Mouse (Mus musculus) c-Kit-positive CD71-negative TER-119-negative erythroid progenitor cells, embryonic 14.5 days (primary cell): ENCODE results near the gene Rpl12.

Experiments
- DNase-seq: peaks from one replicate; pipeline ENCODE4 v3.0.0-alpha.2; 2013; ENCODE audit warnings: low read depth

The Rpl12 gene

DNA sequence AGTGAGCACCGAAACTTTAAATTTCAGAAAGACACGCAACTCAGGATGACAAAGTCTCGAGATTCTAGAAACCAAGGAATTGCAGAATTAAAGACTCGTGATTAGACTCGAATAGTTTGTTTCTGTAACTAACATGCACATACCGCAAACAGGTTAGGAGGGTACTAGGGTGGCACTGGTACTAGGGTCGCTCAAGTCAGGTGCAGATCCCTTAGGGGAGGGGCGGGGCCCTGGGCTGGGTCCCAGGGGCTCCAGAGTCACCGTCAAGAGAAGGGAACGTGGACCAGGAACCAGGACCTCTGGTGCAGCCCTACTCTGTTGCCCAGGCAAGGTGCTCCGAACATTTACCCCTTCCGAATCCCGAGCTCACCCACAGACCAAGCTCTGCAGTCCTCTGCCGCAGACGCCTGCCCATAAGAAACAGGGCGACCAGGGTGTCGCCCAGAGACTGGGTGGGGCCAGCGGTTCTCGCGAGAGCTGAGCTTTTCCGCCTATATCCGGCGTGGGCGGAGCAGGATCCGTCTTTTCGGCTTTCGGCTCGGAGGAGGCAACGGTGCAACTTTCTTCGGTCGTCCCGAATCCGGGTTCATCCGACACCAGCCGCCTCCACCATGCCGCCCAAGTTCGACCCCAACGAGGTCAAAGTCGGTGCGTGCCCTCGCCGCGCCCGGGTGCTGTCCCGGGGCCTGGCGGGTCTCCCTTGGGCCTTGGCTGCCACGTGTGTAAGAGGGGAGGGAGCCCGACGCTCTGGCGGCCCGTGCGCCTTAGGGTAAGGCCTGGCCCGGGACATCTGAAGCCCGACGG is at the start of gene Rpl12, which contains the start of gene Lrsam1:
Rpl12 (plus strand) TSS at position 368 of the 804 bp plus-strand sequence.
Lrsam1 (minus strand) TSS at position 423 of the 804 bp plus-strand sequence.
- DNase-seq = peak; percentile 89

DNA sequence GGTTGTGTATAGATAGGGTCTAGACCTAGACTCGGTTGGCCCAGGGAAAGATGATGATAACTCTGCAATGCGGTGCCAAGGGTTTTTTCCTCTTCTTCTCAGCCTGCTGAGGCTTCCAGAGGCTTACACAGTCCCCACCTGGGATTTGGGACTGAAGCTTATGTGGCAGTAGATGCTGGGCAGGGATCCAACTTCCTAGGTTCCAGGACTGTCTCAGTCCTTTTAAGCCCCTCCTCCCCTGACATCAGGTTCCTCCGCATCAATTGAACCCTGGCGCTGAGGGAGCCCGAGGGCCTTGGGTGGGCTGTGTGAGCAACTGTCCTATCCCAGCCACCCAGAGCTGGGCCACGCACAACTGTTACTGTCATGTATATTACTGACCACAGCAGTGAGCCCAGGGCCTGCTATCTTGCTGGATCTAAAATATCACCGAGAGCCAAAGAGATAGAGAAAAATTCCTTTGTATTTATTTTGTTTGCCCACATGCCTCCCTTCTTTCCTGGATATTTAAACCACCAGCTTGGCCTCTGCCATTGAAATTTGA is 49.6 kb upstream of the Rpl12 start:
- no peak for DNase-seq

GRCm38 (mm10) chr2:32912210-32912804 is 49.1 kb upstream of the Rpl12 start:
- peak; percentile 86 for DNase-seq

GRCm38 (mm10) chr2:32914362-32914761 is 47.0 kb upstream of the Rpl12 start:
- no peak for DNase-seq

DNA sequence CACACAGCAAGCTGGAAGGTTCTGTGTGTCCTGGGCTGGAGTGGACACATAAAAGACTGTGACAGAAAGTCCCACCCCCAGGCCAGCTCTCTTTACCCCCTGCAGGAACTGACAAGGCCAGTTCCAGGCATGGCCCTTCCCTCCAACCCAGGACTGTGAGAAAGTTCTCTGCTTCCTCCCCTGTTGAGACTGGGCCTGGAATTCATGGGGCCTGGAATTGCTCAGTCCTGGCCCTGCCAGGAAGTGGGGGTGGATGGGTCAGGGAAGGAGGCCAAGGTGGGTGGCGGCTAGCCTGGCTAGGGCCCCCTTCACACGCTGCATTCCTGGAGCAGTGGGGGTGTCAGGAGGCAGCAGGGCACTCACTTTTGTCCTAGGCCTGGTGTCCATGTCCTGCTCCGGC is 46.5 kb upstream of the Rpl12 start:
- no peak for DNase-seq

GRCm38 (mm10) chr2:32917526-32917925 is 43.8 kb upstream of the Rpl12 start:
- DNase-seq = peak; percentile 59

GRCm38 (mm10) chr2:32918391-32918790 is 43.0 kb upstream of the Rpl12 start:
- no peak for DNase-seq

GRCm38 (mm10) chr2:32921235-32921634 is 40.1 kb upstream of the Rpl12 start:
- no peak for DNase-seq

DNA sequence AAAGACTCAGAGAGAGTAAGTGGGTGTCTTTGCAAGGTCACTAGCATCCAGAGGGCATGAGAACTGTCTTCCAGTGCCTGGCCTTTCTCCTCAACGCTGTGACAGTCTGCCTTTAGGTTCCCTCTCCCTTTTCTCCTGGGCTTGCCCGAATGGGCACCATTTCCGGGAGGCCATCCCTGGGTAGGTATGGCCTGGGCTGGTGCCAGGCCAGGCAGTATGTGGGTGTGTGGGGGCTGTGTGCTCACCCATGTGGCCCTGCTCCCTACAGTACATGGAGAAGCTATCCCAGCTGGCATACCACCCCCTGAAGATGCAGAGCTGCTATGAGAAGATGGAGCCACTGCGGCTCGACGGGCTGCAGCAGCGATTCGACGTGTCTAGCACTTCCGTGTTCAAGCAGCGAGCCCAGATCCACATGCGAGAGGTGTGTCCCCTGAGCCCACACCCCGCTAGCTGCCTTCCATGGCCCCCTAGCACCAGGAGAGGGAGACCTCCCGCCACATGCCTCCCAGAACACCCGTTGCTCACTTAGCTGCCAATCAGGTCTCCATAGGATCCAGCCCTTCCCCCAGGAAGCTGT is 39.5 kb upstream of the Rpl12 start:
- no peak for DNase-seq

DNA sequence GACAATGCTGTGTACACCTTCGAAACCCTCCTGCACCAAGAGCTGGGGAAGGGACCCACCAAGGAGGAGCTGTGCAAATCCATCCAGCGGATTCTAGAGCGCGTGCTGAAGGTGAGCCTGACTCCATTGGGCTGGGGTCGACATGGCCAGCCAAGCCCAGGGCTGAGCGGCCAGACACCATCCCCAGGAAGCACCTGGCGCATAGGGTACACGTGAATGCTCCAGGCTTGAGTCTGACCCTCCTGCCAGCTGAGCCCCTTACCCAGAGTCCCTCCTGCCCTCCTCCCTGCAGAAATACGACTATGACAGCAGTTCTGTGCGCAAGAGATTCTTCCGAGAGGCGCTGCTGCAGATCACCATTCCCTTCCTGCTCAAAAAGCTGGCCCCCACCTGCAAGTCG is 38.8 kb upstream of the Rpl12 start:
- no peak for DNase-seq

GRCm38 (mm10) chr2:32923551-32924250 is 37.7 kb upstream of the Rpl12 start:
- DNase-seq = no peak

DNA sequence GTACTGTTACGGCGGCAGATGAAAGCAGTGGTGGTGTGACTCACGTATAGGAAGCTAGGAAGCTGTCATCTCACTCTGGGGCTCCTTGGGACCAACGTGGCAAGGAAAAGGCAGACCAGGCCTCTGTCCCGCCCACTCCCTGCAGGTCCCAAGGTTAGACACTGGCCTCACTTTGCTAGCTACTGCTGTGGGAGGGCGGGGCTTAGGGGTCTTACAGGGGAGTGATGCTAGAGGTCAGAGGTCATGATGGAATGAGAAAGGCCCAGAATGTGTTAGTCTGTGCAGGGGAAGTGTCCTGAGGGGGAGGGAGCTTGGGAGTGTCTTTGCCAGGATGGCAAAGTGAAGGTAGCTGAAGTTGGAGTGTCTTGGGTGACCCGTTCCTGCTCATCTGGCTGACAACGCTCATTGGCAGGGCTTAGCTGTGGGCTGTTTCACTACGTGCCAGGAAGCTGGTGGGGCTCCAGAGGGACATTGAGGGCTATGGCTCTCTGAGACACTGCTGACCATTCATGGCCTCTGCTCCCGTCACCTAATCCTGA is 37.0 kb upstream of the Rpl12 start:
- no peak for DNase-seq

DNA sequence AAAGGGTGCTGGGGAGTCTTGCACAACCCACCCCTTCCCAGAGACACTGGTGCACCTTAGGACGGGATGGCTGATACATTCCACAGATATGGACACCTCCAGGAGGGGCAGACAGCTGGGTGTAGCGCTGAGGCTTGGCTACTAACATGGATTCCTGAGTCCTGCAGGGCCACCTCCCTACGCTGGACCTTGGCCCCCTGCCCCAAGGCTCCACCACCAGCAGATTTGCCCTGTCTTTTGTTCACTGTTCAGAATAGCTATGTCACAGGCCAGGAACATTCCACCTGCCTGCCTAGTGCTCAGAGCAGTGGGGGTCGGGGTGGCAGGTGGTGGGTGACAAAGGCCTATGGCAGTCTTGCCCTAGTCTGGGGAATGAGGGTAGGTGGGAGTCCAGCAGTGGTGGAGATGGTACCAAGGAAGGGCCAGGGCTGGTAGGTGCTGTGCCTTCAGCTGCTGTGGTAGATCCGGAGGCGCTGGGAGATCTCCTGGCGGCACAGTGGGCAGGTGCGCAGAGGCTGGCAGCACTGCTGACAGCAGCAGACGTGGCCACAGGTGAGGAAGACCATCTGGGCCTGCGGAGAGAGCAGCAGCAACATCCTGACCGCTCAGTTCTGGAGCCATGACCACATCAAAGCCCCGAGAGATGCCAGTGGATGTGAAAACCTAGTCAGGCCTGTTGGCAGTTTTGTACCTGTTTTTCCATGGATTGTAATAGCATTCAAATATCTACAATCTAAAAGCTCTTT is 34.9 kb upstream of the Rpl12 start:
- DNase-seq = no peak

GRCm38 (mm10) chr2:32927624-32928234 is 33.6 kb upstream of the Rpl12 start:
- no peak for DNase-seq

DNA sequence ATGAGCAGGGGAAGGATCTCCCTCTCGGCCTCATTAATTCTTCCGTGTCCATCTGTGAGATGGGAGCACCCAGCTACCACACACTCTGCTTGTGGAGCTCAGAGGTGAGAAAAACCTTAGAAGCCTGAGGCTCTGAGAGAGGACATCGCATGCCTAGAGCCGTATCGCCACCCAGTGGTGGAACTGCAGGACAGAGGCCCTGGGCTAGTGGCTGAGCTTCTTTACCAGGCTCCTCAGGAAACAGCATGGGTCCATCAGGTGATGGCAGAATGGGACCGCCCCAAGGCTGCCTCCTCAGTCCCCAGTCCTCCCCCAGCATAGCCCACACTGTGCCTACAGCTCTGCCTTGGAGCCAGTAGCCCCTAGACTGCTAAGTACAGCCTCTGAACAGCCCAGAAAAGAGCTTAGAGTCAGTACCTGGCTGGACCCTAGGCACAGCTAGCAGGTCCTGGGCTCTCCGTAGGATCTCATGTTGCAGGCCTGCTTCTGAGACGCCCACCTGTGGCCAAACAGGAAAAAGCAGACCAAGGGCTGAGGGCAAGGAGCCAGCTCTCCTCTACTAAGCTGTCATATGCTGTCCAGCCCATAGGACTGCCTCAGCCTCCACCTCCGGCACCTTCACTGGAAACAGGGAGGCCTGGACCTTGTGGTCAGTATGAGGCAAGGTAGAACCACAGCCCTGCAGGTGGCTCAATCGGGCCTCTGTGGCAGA is 33.0 kb upstream of the Rpl12 start:
- peak; percentile 50 for DNase-seq

- DNase-seq = no peak
Observed at GRCm38 (mm10) chr2:32928947-32929829, 32.2 kb upstream of the Rpl12 start.

DNA sequence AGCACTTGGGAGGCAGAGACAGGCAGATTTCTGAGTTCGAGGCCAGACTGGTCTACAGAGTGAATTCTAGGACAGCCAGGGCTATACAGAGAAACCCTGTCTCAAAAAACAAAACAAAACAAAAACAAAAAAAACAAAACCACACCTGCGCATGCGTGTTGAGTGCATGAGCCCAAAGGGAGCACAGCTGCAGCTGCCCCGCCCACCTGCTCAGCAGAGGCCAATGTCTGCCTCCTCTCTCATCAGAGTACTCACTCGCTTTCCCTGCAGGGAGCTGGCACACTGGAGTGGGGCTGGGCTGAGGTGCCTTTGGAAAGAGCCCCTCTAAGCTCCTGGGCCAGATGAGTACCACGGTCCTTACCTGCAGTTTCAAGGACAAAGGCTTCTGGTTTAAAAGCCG is 29.6 kb upstream of the Rpl12 start:
- no peak for DNase-seq

DNA sequence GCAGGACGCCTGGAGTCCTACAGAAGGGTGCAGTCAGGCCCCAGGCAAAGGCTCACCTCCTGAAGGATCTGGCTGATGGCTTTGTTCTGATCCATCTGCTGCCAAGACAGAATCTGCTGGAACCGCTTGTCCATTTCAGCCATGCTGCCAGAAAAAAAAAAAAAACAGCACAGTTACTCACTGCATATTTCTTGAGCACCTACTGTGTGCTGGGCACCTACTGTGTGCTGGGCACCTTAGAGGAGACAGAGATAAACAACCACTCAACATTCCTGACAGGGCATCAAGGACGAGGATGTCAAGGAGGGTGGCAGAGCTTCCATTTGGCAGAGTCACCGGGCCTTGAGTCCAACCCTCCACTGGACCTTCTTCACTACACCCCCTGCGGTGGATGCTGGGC is 22.6 kb upstream of the Rpl12 start:
- DNase-seq = no peak

DNA sequence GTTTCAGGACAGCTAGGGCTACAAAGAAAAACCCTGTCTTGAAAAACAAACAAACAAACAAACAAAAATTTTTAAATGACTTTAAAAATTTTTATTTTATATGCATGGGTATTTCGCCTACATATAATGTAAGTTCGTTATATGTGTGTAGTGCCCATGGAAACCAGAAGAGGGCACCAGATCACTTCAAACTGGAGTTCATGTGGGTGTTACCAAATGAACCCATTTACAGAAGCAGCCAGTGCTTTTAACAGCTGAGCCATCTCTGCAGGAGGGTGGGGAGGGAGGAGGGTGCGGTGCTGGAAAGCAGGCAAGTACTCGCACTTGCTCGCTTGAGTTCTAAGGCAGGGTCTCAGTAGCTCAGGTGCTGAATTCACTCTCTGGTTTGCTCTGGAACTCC is 21.9 kb upstream of the Rpl12 start:
- DNase-seq = peak; percentile 62
